Mouse (Mus musculus): ENCODE results near the gene Fzd10.

Fzd10 gene

GRCm38 (mm10) chr5:128600072-128601021, at the start of gene Fzd10:
TSS of gene Fzd10 (plus strand) at chr5:128600844.
- DNase-seq (ENCODE audit: low spot score): peak; percentile 68

- DNase-seq (ENCODE audit: low spot score): no peak
Observed at GRCm38 (mm10) chr5:128551448-128551847, 49.2 kb upstream of the Fzd10 start.

- DNase-seq (ENCODE audit: low spot score): no peak
Observed at GRCm38 (mm10) chr5:128552136-128552890, 48.3 kb upstream of the Fzd10 start.

GRCm38 (mm10) chr5:128558126-128558525, 42.5 kb upstream of the Fzd10 start:
- peak; percentile 39 for DNase-seq (ENCODE audit: low spot score)

GRCm38 (mm10) chr5:128567313-128567712, 33.3 kb upstream of the Fzd10 start:
- no peak for DNase-seq (ENCODE audit: low spot score)

GRCm38 (mm10) chr5:128568970-128569369, 31.7 kb upstream of the Fzd10 start:
- DNase-seq (ENCODE audit: low spot score): no peak

- DNase-seq (ENCODE audit: low spot score): no peak
Observed at GRCm38 (mm10) chr5:128570091-128570490, 30.6 kb upstream of the Fzd10 start.

GRCm38 (mm10) chr5:128570848-128571247, 29.8 kb upstream of the Fzd10 start:
- DNase-seq (ENCODE audit: low spot score): no peak

- no peak for DNase-seq (ENCODE audit: low spot score)
Observed at GRCm38 (mm10) chr5:128571706-128572105, 28.9 kb upstream of the Fzd10 start.

GRCm38 (mm10) chr5:128575997-128576579, 24.6 kb upstream of the Fzd10 start:
- DNase-seq (ENCODE audit: low spot score): no peak

- DNase-seq (ENCODE audit: low spot score): no peak
Observed at GRCm38 (mm10) chr5:128579047-128579650, 21.5 kb upstream of the Fzd10 start.

- DNase-seq (ENCODE audit: low spot score): no peak
Observed at GRCm38 (mm10) chr5:128580931-128581330, 19.7 kb upstream of the Fzd10 start.

GRCm38 (mm10) chr5:128581516-128581921, 19.1 kb upstream of the Fzd10 start:
- DNase-seq (ENCODE audit: low spot score): no peak

GRCm38 (mm10) chr5:128589231-128589630, 11.4 kb upstream of the Fzd10 start:
- DNase-seq (ENCODE audit: low spot score): no peak

GRCm38 (mm10) chr5:128593446-128593845, 7.2 kb upstream of the Fzd10 start:
- DNase-seq (ENCODE audit: low spot score): no peak

- no peak for DNase-seq (ENCODE audit: low spot score)
Observed at GRCm38 (mm10) chr5:128596813-128597212, 3.8 kb upstream of the Fzd10 start.

GRCm38 (mm10) chr5:128597381-128597780, 3.3 kb upstream of the Fzd10 start:
- DNase-seq (ENCODE audit: low spot score): no peak

GRCm38 (mm10) chr5:128598191-128598720, 2.4 kb upstream of the Fzd10 start:
- DNase-seq (ENCODE audit: low spot score): no peak

GRCm38 (mm10) chr5:128598760-128599364, 1.8 kb upstream of the Fzd10 start:
- no peak for DNase-seq (ENCODE audit: low spot score)

- peak; percentile 22 for DNase-seq (ENCODE audit: low spot score)
Observed at GRCm38 (mm10) chr5:128599365-128600071, 1.1 kb upstream of the Fzd10 start.
